Mouse (Mus musculus) heart, embryonic 13.5 days (tissue): ENCODE measurements at regions not wholly inside any gene's neighbourhood (a gene's known extent, or its start where the extent isn't known, plus 50 kb on each side); places are given as distances from the start of the nearest gene placed in this dataset.

Experiments used
- ATAC-seq: fragments of 200-750 bp; cut with Nextera tagmentation; 2 replicates; pipeline ENCODE4 v1.8.0; 2017; ENCODE audit warnings: moderate TSS enrichment; ENCODE audit not compliant: insufficient number of reproducible peaks, low FRiP score, low TSS enrichment; ENCODE audit errors: extremely low read depth
- H3K27ac ChIP-seq: fragments of 300-500 bp; sonication (generic); replicated peaks from 2 replicates; pipeline ENCODE4 v1.5.1; 2015; ENCODE audit warnings: moderate library complexity, mild to moderate bottlenecking, inconsistent platforms
- H3K27me3 ChIP-seq: fragments of 300-500 bp; sonication (generic); replicated peaks from 2 replicates; pipeline ENCODE4 v1.6.1; 2015; ENCODE audit warnings: mild to moderate bottlenecking, inconsistent platforms
- H3K36me3 ChIP-seq: fragments of 300-500 bp; sonication (generic); 2 replicates; pipeline ENCODE4 v1.6.1; 2015; ENCODE audit warnings: mild to moderate bottlenecking, inconsistent platforms
- H3K4me1 ChIP-seq: fragments of 300-500 bp; sonication (generic); 2 replicates; pipeline ENCODE4 v1.6.1; 2015; ENCODE audit warnings: inconsistent platforms
- H3K4me2 ChIP-seq: fragments of 300-500 bp; sonication (generic); 2 replicates; pipeline ENCODE4 v1.6.1; 2015; ENCODE audit warnings: inconsistent platforms, mild to moderate bottlenecking, moderate library complexity
- H3K4me3 ChIP-seq: fragments of 300-500 bp; sonication (generic); 2 replicates; pipeline ENCODE4 v1.5.1; 2015; ENCODE audit warnings: moderate library complexity, mild to moderate bottlenecking, inconsistent platforms
- H3K9ac ChIP-seq: fragments of 300-500 bp; sonication (generic); 2 replicates; pipeline ENCODE4 v1.6.1; 2015; ENCODE audit warnings: inconsistent platforms, mild to moderate bottlenecking, moderate library complexity
- H3K9me3 ChIP-seq: fragments of 300-500 bp; sonication (generic); 2 replicates; pipeline ENCODE4 v1.6.1; 2016; ENCODE audit warnings: inconsistent platforms
- WGBS: fragments of 180-500 bp; shearing (Covaris S2); methylation state at CpG from one replicate; pipeline ENCODE4 v1.1.7; 2015; ENCODE audit warnings: mixed read lengths; 5-methylcytosine and 5-hydroxymethylcytosine counted together

GRCm38 (mm10) chr19:28176821-28177220 is 165.9 kb upstream of the Rfx3 start:
- H3K27ac ChIP-seq: no peak overlapping the region
- WGBS: 69% methylated on average over 6 of the region's 6 CpGs
- H3K36me3 ChIP-seq: no peaks in the 10 kb centered on the region
- H3K4me3 ChIP-seq: no peak overlapping the region
- peaks cover 5% of the 10 kb centered on the region; the same call in 1 of the 2 replicates for H3K9me3 ChIP-seq
- no peak overlapping the region for H3K4me2 ChIP-seq
- no peaks in the 10 kb centered on the region for H3K27me3 ChIP-seq
- H3K4me1 ChIP-seq: peaks cover 15% of the 10 kb centered on the region
- ATAC-seq: no peak
- no peak overlapping the region for H3K9ac ChIP-seq

GRCm38 (mm10) chr19:28171836-28172534 is 161.0 kb upstream of the Rfx3 start:
- Histone ChIP-seq H3K4me1 (no peaks in the 10 kb centered on the region), H3K4me3 (no peak overlapping the region), H3K36me3 (no peaks in the 10 kb centered on the region), H3K4me2 (no peak overlapping the region), H3K9ac (no peak overlapping the region), H3K27me3 (no peaks in the 10 kb centered on the region), H3K27ac (no peak overlapping the region), H3K9me3 (no peaks in the 10 kb centered on the region)
- 85% methylated on average over 11 of the region's 11 CpGs for WGBS
- no peak for ATAC-seq

GRCm38 (mm10) chr19:28167451-28168165 is 156.6 kb upstream of the Rfx3 start:
- no peak overlapping the region for H3K4me3 ChIP-seq
- H3K9ac ChIP-seq: no peak overlapping the region
- H3K4me2 ChIP-seq: no peak overlapping the region
- 71% methylated on average over 12 of the region's 12 CpGs for WGBS
- H3K27me3 ChIP-seq: no peaks in the 10 kb centered on the region
- H3K4me1 ChIP-seq: 0 out of 2 replicates have a peak, but pooled peaks cover 3% of the 10 kb centered on the region
- no peaks in the 10 kb centered on the region for H3K9me3 ChIP-seq
- H3K36me3 ChIP-seq: no peaks in the 10 kb centered on the region
- no peak overlapping the region for H3K27ac ChIP-seq
- no peak for ATAC-seq

- Histone ChIP-seq H3K4me2 (no peak overlapping the region), H3K4me3 (no peak overlapping the region), H3K36me3 (no peaks in the 10 kb centered on the region), H3K27me3 (no peaks in the 10 kb centered on the region), H3K27ac (no peak overlapping the region), H3K4me1 (0 out of 2 replicates have a peak, but pooled peaks cover 3% of the 10 kb centered on the region), H3K9me3 (no peaks in the 10 kb centered on the region), H3K9ac (no peak overlapping the region)
- WGBS: 85% methylated on average over 7 of the region's 7 CpGs
- ATAC-seq: no peak
These were observed 155.7 kb upstream of the Rfx3 start for GRCm38 (mm10) chr19:28166626-28167025.

- H3K4me1 ChIP-seq: 0 out of 2 replicates have a peak, but pooled peaks cover 3% of the 10 kb centered on the region
- 31% methylated on average over 15 of the region's 15 CpGs for WGBS
- peak overlapping the region; percentile 46 for H3K4me3 ChIP-seq
- H3K4me2 ChIP-seq: peak overlapping the region; percentile 61
- no peaks in the 10 kb centered on the region for H3K9me3 ChIP-seq
- no peak overlapping the region for H3K27ac ChIP-seq
- no peaks in the 10 kb centered on the region for H3K36me3 ChIP-seq
- peak; percentile 46; the same call in 1 of the 2 replicates for ATAC-seq
- peak overlapping the region; percentile 56 for H3K9ac ChIP-seq
- no peaks in the 10 kb centered on the region for H3K27me3 ChIP-seq
These were observed 155.0 kb upstream of the Rfx3 start for GRCm38 (mm10) chr19:28165901-28166361.

- 75% methylated on average over 6 of the region's 6 CpGs for WGBS
- Histone ChIP-seq H3K9me3 (no peaks in the 10 kb centered on the region), H3K4me2 (no peak overlapping the region), H3K27ac (no peak overlapping the region), H3K27me3 (no peaks in the 10 kb centered on the region), H3K36me3 (no peaks in the 10 kb centered on the region), H3K9ac (no peak overlapping the region), H3K4me3 (no peak overlapping the region), H3K4me1 (0 out of 2 replicates have a peak, but pooled peaks cover 3% of the 10 kb centered on the region)
- ATAC-seq: no peak
These were observed 152.2 kb upstream of the Rfx3 start for GRCm38 (mm10) chr19:28163195-28163594.

GRCm38 (mm10) chr19:28160582-28160981 is 149.6 kb upstream of the Rfx3 start:
- Histone ChIP-seq H3K4me1 (0 out of 2 replicates have a peak, but pooled peaks cover 3% of the 10 kb centered on the region), H3K36me3 (no peaks in the 10 kb centered on the region), H3K4me2 (no peak overlapping the region), H3K9ac (no peak overlapping the region), H3K27me3 (no peaks in the 10 kb centered on the region), H3K4me3 (no peak overlapping the region), H3K27ac (no peak overlapping the region), H3K9me3 (no peaks in the 10 kb centered on the region)
- WGBS: 64% methylated on average over 4 of the region's 4 CpGs
- no peak for ATAC-seq

- Histone ChIP-seq H3K4me2 (no peak overlapping the region), H3K9me3 (no peaks in the 10 kb centered on the region), H3K36me3 (no peaks in the 10 kb centered on the region), H3K27ac (no peak overlapping the region), H3K4me3 (no peak overlapping the region), H3K27me3 (no peaks in the 10 kb centered on the region), H3K4me1 (no peaks in the 10 kb centered on the region), H3K9ac (no peak overlapping the region)
- 75% methylated on average over 3 of the region's 3 CpGs for WGBS
- no peak for ATAC-seq
These were observed 146.2 kb upstream of the Rfx3 start for GRCm38 (mm10) chr19:28157196-28157595.

GRCm38 (mm10) chr19:28137581-28137980 is 126.6 kb upstream of the Rfx3 start:
- Histone ChIP-seq H3K27me3 (no peaks in the 10 kb centered on the region), H3K27ac (no peak overlapping the region), H3K4me2 (no peak overlapping the region), H3K36me3 (no peaks in the 10 kb centered on the region), H3K4me3 (no peak overlapping the region), H3K9me3 (no peaks in the 10 kb centered on the region), H3K9ac (no peak overlapping the region), H3K4me1 (no peaks in the 10 kb centered on the region)
- 76% methylated on average over 10 of the region's 10 CpGs for WGBS
- no peak for ATAC-seq

GRCm38 (mm10) chr19:28134806-28135205 is 123.8 kb upstream of the Rfx3 start:
- Histone ChIP-seq H3K27ac (no peak overlapping the region), H3K4me1 (no peaks in the 10 kb centered on the region), H3K36me3 (no peaks in the 10 kb centered on the region), H3K4me2 (no peak overlapping the region), H3K27me3 (no peaks in the 10 kb centered on the region), H3K9me3 (no peaks in the 10 kb centered on the region), H3K4me3 (no peak overlapping the region), H3K9ac (no peak overlapping the region)
- ATAC-seq: no peak
- 20% methylated on average over 1 of the region's 1 CpGs for WGBS

GRCm38 (mm10) chr19:28111263-28112180 is 100.6 kb upstream of the Rfx3 start:
- no peak overlapping the region for H3K9ac ChIP-seq
- H3K27me3 ChIP-seq: no peaks in the 10 kb centered on the region; the same call in 1 of the 2 replicates
- H3K4me3 ChIP-seq: no peak overlapping the region
- H3K9me3 ChIP-seq: no peaks in the 10 kb centered on the region
- WGBS: 75% methylated on average over 10 of the region's 10 CpGs
- no peak overlapping the region for H3K4me2 ChIP-seq
- H3K27ac ChIP-seq: no peak overlapping the region
- H3K4me1 ChIP-seq: no peaks in the 10 kb centered on the region
- H3K36me3 ChIP-seq: no peaks in the 10 kb centered on the region
- no peak for ATAC-seq
